Mouse (Mus musculus) cerebellum, adult 2 months (tissue): ENCODE measurements around the gene Fam229b. TPM values are rescaled to one million over a fixed set of nuclear protein-coding genes. Genes with fewer than 3 reads are reported as not detected.

Experiments
- DNase-seq, 2 experiments: peaks; one replicate each; pipeline ENCODE4 v3.0.0; 2021
- H3K27ac ChIP-seq: fragments of 200-500 bp; 2 replicates; pipeline ENCODE4 v1.5.1; 2012; ENCODE audit warnings: low read length, control low read depth, inconsistent platforms; ENCODE audit not compliant: insufficient read depth
- H3K27me3 ChIP-seq: fragments of 200-500 bp; 2 replicates; pipeline ENCODE4 v1.6.1; 2012; ENCODE audit warnings: inconsistent platforms, mild to moderate bottlenecking, low read length, moderate library complexity; ENCODE audit not compliant: control insufficient read depth, insufficient read depth
- H3K4me1 ChIP-seq: fragments of 200-500 bp; 2 replicates; pipeline ENCODE4 v1.6.1; 2011; ENCODE audit warnings: low read length; ENCODE audit not compliant: control insufficient read depth, insufficient read depth
- H3K4me3 ChIP-seq: fragments of 200-500 bp; replicated peaks from 2 replicates; pipeline ENCODE3; 2011; ENCODE audit warnings: mild to moderate bottlenecking, low read depth, low read length, control low read depth; ENCODE audit not compliant: insufficient read depth
- CTCF ChIP-seq: fragments of 200-500 bp; IDR thresholded peaks from 2 replicates; pipeline ENCODE4 v1.5.1; 2011; ENCODE audit warnings: low read depth, mild to moderate bottlenecking, control low read depth, low read length, moderate library complexity, borderline replicate concordance; ENCODE audit not compliant: insufficient read depth
- POLR2A ChIP-seq: fragments of 200-500 bp; IDR thresholded peaks from 2 replicates; pipeline ENCODE4 v1.6.1; 2011; ENCODE audit warnings: low read length, control low read depth, borderline replicate concordance; ENCODE audit not compliant: insufficient read depth
- whole genome bisulfite sequencing: fragments of 180-500 bp; shearing (Covaris S2); methylation state at CpG from one replicate; pipeline ENCODE4 v1.1.7; 2018; 5-methylcytosine and 5-hydroxymethylcytosine counted together
- polyA plus RNA-seq: library from polyadenylated mRNA; depleted of rRNA; stranded (reverse); fragments of >200 nt; gene quantifications from 2 replicates; pipeline ENCODE4 v1.2.3, GENCODE M21; 2012; rRNA removed

Gene Fam229b
- 18.7 and 18.9 TPM in 2 replicates for polyA plus RNA-seq

- TF ChIP-seq POLR2A (peak; percentile 89; the same call in 1 of the 2 replicates), CTCF (no peak)
- peak within 1 kb of the TSS; percentile 55 for H3K27ac ChIP-seq
- DNase-seq, result peak; percentile 94 to 95
- no peaks in the 10 kb centered on the region for H3K27me3 ChIP-seq
- no peaks in the 10 kb centered on the region for H3K4me1 ChIP-seq
- peak within 1 kb of the TSS; percentile 72 for H3K4me3 ChIP-seq
- WGBS, result 3% methylated on average over 47 of the region's 47 CpGs
Measured at GRCm38 (mm10) chr10:39133462-39134310, at the start of gene Fam229b, which contains the start of gene Tube1. Gene Fam229b, minus strand, starts transcription at chr10:39133914. Gene Tube1, plus strand, starts transcription at chr10:39133976.

- TF ChIP-seq POLR2A, result no peak
- TF ChIP-seq CTCF, result no peak
- no peak for DNase-seq
- H3K27ac ChIP-seq, result no peak overlapping the region
- no peaks in the 10 kb centered on the region for H3K27me3 ChIP-seq
- H3K4me1 ChIP-seq, result no peaks in the 10 kb centered on the region
- no peak overlapping the region for H3K4me3 ChIP-seq
- 86% methylated on average over 5 of the region's 5 CpGs for WGBS
Measured at GRCm38 (mm10) chr10:39176981-39177380, 43.3 kb upstream of the Fam229b start.

GRCm38 (mm10) chr10:39173077-39173476, 39.4 kb upstream of the Fam229b start:
- peak in 1 of 2 experiments; percentile 9 for DNase-seq

GRCm38 (mm10) chr10:39172540-39172931, 38.8 kb upstream of the Fam229b start:
- H3K27ac ChIP-seq, result no peak overlapping the region
- H3K4me3 ChIP-seq, result no peak overlapping the region
- no peak for TF ChIP-seq POLR2A
- no peak for TF ChIP-seq CTCF
- no peaks in the 10 kb centered on the region for H3K27me3 ChIP-seq
- WGBS, result 90% methylated on average over 6 of the region's 6 CpGs
- peak in 1 of 2 experiments; percentile 14 for DNase-seq
- no peaks in the 10 kb centered on the region for H3K4me1 ChIP-seq

More at GRCm38 (mm10) chr10:39173077-39173476, 39.4 kb upstream of the Fam229b start:
- no peaks in the 10 kb centered on the region for H3K27me3 ChIP-seq
- H3K27ac ChIP-seq, result no peak overlapping the region
- H3K4me3 ChIP-seq, result no peak overlapping the region
- no peak for TF ChIP-seq CTCF
- TF ChIP-seq POLR2A, result no peak
- 47% methylated on average over 13 of the region's 13 CpGs for WGBS
- H3K4me1 ChIP-seq, result no peaks in the 10 kb centered on the region

- Histone ChIP-seq H3K27ac (peak overlapping the region; percentile 89; the same call in 1 of the 2 replicates), H3K27me3 (no peaks in the 10 kb centered on the region), H3K4me1 (no peaks in the 10 kb centered on the region), H3K4me3 (peak overlapping the region; percentile 86)
- DNase-seq, result peak; percentile 92 to 94
- peak; percentile 83 for TF ChIP-seq CTCF
- peak; percentile 50; the same call in 1 of the 2 replicates for TF ChIP-seq POLR2A
- WGBS, result 11% methylated on average over 26 of the region's 26 CpGs
Measured at GRCm38 (mm10) chr10:39171603-39172539, 38.2 kb upstream of the Fam229b start.

- under 1% methylated on average over 19 of the region's 19 CpGs for WGBS
- no peaks in the 10 kb centered on the region for H3K4me1 ChIP-seq
- H3K27me3 ChIP-seq, result no peaks in the 10 kb centered on the region
- DNase-seq, result peak; percentile 92 to 95
- TF ChIP-seq POLR2A (peak; percentile 63; the same call in 1 of the 2 replicates), CTCF (peak; percentile 91)
- peak overlapping the region; percentile 86 for H3K4me3 ChIP-seq
- H3K27ac ChIP-seq, result peak overlapping the region; percentile 89
Measured at GRCm38 (mm10) chr10:39171134-39171533, 37.4 kb upstream of the Fam229b start.

- Histone ChIP-seq H3K4me1 (no peaks in the 10 kb centered on the region), H3K27ac (no peak overlapping the region), H3K27me3 (no peaks in the 10 kb centered on the region), H3K4me3 (no peak overlapping the region)
- peak; percentile 24 to 35 for DNase-seq
- 7% methylated on average over 6 of the region's 6 CpGs for WGBS
- no peak for TF ChIP-seq CTCF
- TF ChIP-seq POLR2A, result no peak
Measured at GRCm38 (mm10) chr10:39170706-39171105, 37.0 kb upstream of the Fam229b start.
